8 mouse cellular contexts compared by ENCODE assay signal in genomic region chr11:117966506-117967100, GRCm38 (mm10). TPM values are rescaled to one million over a fixed set of nuclear protein-coding genes. Genes with fewer than 3 reads are reported as not detected.
A peak's percentile ranks its signal among the peaks of the same experiment; 100 is the strongest.
DNase-seq lines count a peak whose midpoint lies in the region; ATAC-seq and TF ChIP-seq lines count a peak whose summit lies in the region.

No protein-coding gene starts in this region.

- ATAC-seq in lung, embryonic 14.5 days (ENCODE audit: insufficient read depth) = no peak
- ATAC-seq in hindbrain, embryonic 16.5 days = no peak
- ATAC-seq in neural tube, embryonic 12.5 days (ENCODE audit: low FRiP score, low read depth) = no peak

- no peaks in the 10 kb centered on the region for H3K9me3 ChIP-seq in lung, embryonic 14.5 days (ENCODE audit: low read depth, low read length)
- H3K9me3 ChIP-seq in hindbrain, embryonic 16.5 days (ENCODE audit: control insufficient read depth, low read length) = no peaks in the 10 kb centered on the region
- H3K9me3 ChIP-seq in neural tube, embryonic 12.5 days = no peaks in the 10 kb centered on the region

- peaks cover 13% of the 10 kb centered on the region for H3K36me3 ChIP-seq in lung, embryonic 14.5 days (ENCODE audit: insufficient read depth)
- H3K36me3 ChIP-seq in hindbrain, embryonic 16.5 days (ENCODE audit: control insufficient read depth, insufficient read depth, low read length) = no peaks in the 10 kb centered on the region
- H3K36me3 ChIP-seq in neural tube, embryonic 12.5 days = no peaks in the 10 kb centered on the region

- 0 out of 2 replicates have a peak, but pooled peaks cover 12% of the 10 kb centered on the region for H3K27me3 ChIP-seq in lung, embryonic 14.5 days (ENCODE audit: insufficient read depth, low read length)
- 0 out of 2 replicates have a peak, but pooled peaks cover 2% of the 10 kb centered on the region for H3K27me3 ChIP-seq in hindbrain, embryonic 16.5 days (replicated peaks; ENCODE audit: control insufficient read depth, insufficient read depth, low read length)
- H3K27me3 ChIP-seq in neural tube, embryonic 12.5 days (replicated peaks) = peaks cover 38% of the 10 kb centered on the region

- no peak overlapping the region for H3K27ac ChIP-seq in lung, embryonic 14.5 days (ENCODE audit: low read depth)
- H3K27ac ChIP-seq in hindbrain, embryonic 16.5 days (ENCODE audit: low read depth, low read length) = no peak overlapping the region; the same call in 1 of the 2 replicates
- H3K27ac ChIP-seq in neural tube, embryonic 12.5 days = no peak overlapping the region

- TF ChIP-seq CTCF in lung, embryonic 14.5 days (IDR thresholded peaks at IDR 0.05; ENCODE audit: low read depth) = no peak

- 54% methylated on average over 7 of the region's 7 CpGs for WGBS in lung, embryonic 14.5 days
- 40% methylated on average over 7 of the region's 7 CpGs for WGBS in hindbrain, embryonic 16.5 days
- 46% methylated on average over 7 of the region's 7 CpGs for WGBS in neural tube, embryonic 12.5 days

- H3K4me2 ChIP-seq in lung, embryonic 14.5 days = peak overlapping the region; percentile 99
- peak overlapping the region; percentile 90 for H3K4me2 ChIP-seq in hindbrain, embryonic 16.5 days (ENCODE audit: low read length)
- H3K4me2 ChIP-seq in neural tube, embryonic 12.5 days (replicated peaks) = peak overlapping the region; percentile 96

- peaks cover 45% of the 10 kb centered on the region; the same call in 1 of the 2 replicates for H3K4me1 ChIP-seq in lung, embryonic 14.5 days (ENCODE audit: insufficient read depth)
- H3K4me1 ChIP-seq in hindbrain, embryonic 16.5 days (ENCODE audit: control insufficient read depth, insufficient read depth, low read depth, low read length) = peaks cover 64% of the 10 kb centered on the region
- peaks cover 80% of the 10 kb centered on the region for H3K4me1 ChIP-seq in neural tube, embryonic 12.5 days

- peak overlapping the region; percentile 73 for H3K4me3 ChIP-seq in lung, embryonic 14.5 days (ENCODE audit: low read depth, low read length)
- peak overlapping the region; percentile 52 for H3K4me3 ChIP-seq in hindbrain, embryonic 16.5 days (ENCODE audit: low read length)
- no peak overlapping the region; the same call in 1 of the 2 replicates for H3K4me3 ChIP-seq in neural tube, embryonic 12.5 days

- intact Hi-C loops in left cerebral cortex, postnatal 10 days (cut with DNase I) = loop anchor here (5.0 kb wide), 3 partner anchors 34 to 94 kb away; partner anchors contain the start of gene Tha1

- DNase-seq in lung, embryonic 14.5 days = no peak
- no peak for DNase-seq in lung, adult 18-20 months
- peak; percentile 66 to 74 for DNase-seq in cerebellum, postnatal 25 days
- no peak for DNase-seq in thymus, postnatal 10 days (ENCODE audit: low spot score in 2 of 2)
- DNase-seq in left cerebral cortex, postnatal 10 days (ENCODE audit: extremely low spot score in 1 of 2, low spot score in 2 of 2) = no peak
- DNase-seq in layer of hippocampus, adult 9-10 months (ENCODE audit: low spot score) = no peak

- H3K9ac ChIP-seq in lung, embryonic 14.5 days = 0 out of 2 replicates have a peak overlapping the region, but pooled peaks have one; percentile 14
- H3K9ac ChIP-seq in hindbrain, embryonic 16.5 days (ENCODE audit: low read depth, low read length) = no peak overlapping the region; the same call in none of the 2 replicates
- 0 out of 2 replicates have a peak overlapping the region, but pooled peaks have one; percentile 42 for H3K9ac ChIP-seq in neural tube, embryonic 12.5 days

RNA-seq across cellular contexts. Expression of gene Socs3, which starts 3.2 kb away (rescaled TPM):
- polyA plus RNA-seq in lung, embryonic 14.5 days (2014; fragmentation: Nextera tagmentation; extraction: Ambion mirVana) = 5.4 and 6.4 TPM in 2 replicates
- polyA plus RNA-seq in hindbrain, embryonic 16.5 days (2015; fragmentation: Nextera tagmentation; extraction: Ambion mirVana) = 7.5 and 8.9 TPM in 2 replicates
- 9.2 and 10.1 TPM in 2 replicates for polyA plus RNA-seq in neural tube, embryonic 12.5 days (2016; fragmentation: Nextera tagmentation; extraction: Ambion mirVana)
- total RNA-seq in left cerebral cortex, postnatal 10 days (2021) = 1 to 10 TPM; 2.3 to 2.6 TPM

RNA-seq across cellular contexts. Expression of gene Pgs1, which starts 19.5 kb away (rescaled TPM):
- 35.8 and 40.8 TPM in 2 replicates for polyA plus RNA-seq in lung, embryonic 14.5 days (2014; fragmentation: Nextera tagmentation; extraction: Ambion mirVana)
- 67.3 and 68.4 TPM in 2 replicates for polyA plus RNA-seq in hindbrain, embryonic 16.5 days (2015; fragmentation: Nextera tagmentation; extraction: Ambion mirVana)
- 50.2 and 50.3 TPM in 2 replicates for polyA plus RNA-seq in neural tube, embryonic 12.5 days (2016; fragmentation: Nextera tagmentation; extraction: Ambion mirVana)
- total RNA-seq in left cerebral cortex, postnatal 10 days (2021) = 10 to 100 TPM; 58.6 to 62.3 TPM

Comparison
In these comparisons a context has a peak if more than half of its experiments do, and no peak if none do; other contexts are left out.
1. DNase-seq: peak in cerebellum, postnatal 25 days (2 of 2); none in lung, embryonic 14.5 days (single experiment), lung, adult 18-20 months (0 of 2), thymus, postnatal 10 days (0 of 2), left cerebral cortex, postnatal 10 days (0 of 2) and layer of hippocampus, adult 9-10 months (single experiment).
2. Peak in every context shown above with its lines, with median percentiles within 50 percentile points of each other: H3K4me2 ChIP-seq.